Mouse (Mus musculus) liver, embryonic 11.5 days (tissue): ENCODE data around the gene Baz2a. TPM values are rescaled to one million over a fixed set of nuclear protein-coding genes. Genes with fewer than 3 reads are reported as not detected.
"Not testable (repeated sequence)": the region's sequence is repeated elsewhere in the genome, so short reads cannot be mapped to it uniquely, and the experiment has no call there.

Source experiments
- ATAC-seq: fragments of 200-750 bp; cut with Nextera tagmentation; replicated peaks from 2 replicates; pipeline ENCODE4 v1.8.0; 2017; ENCODE audit warnings: moderate number of reproducible peaks, mild to moderate bottlenecking, moderate TSS enrichment, moderate library complexity; ENCODE audit not compliant: low FRiP score
- DNase-seq: peaks from one replicate; pipeline ENCODE4 v3.0.0-alpha.2; 2017; ENCODE audit warnings: low spot score
- H3K27ac ChIP-seq: fragments of 300-500 bp; sonication (generic); 2 replicates; pipeline ENCODE4 v1.5.1; 2014; ENCODE audit warnings: mild to moderate bottlenecking, low read depth, low read length, control low read depth
- H3K27me3 ChIP-seq: fragments of 300-500 bp; sonication (generic); replicated peaks from 2 replicates; pipeline ENCODE4 v1.6.1; 2014; ENCODE audit warnings: low read length, mixed read lengths; ENCODE audit not compliant: control insufficient read depth, insufficient read depth
- H3K36me3 ChIP-seq: fragments of 300-500 bp; sonication (generic); 2 replicates; pipeline ENCODE4 v1.6.1; 2014; ENCODE audit warnings: mild to moderate bottlenecking, low read length, moderate library complexity, mixed read lengths; ENCODE audit not compliant: control insufficient read depth, insufficient read depth
- H3K4me1 ChIP-seq: fragments of 300-500 bp; sonication (generic); replicated peaks from 2 replicates; pipeline ENCODE4 v1.6.1; 2014; ENCODE audit warnings: low read length, mixed read lengths; ENCODE audit not compliant: control insufficient read depth, insufficient read depth
- H3K4me2 ChIP-seq: fragments of 300-500 bp; sonication (generic); 2 replicates; pipeline ENCODE4 v1.6.1; 2014; ENCODE audit warnings: mild to moderate bottlenecking, control low read depth, moderate library complexity
- H3K4me3 ChIP-seq: fragments of 300-500 bp; sonication (generic); 2 replicates; pipeline ENCODE4 v1.5.1; 2014; ENCODE audit warnings: low read depth, low read length, control low read depth
- H3K9ac ChIP-seq: fragments of 300-500 bp; sonication (generic); 2 replicates; pipeline ENCODE4 v1.6.1; 2014; ENCODE audit warnings: low read depth, low read length, control low read depth
- H3K9me3 ChIP-seq: fragments of 300-500 bp; sonication (generic); 2 replicates; pipeline ENCODE4 v1.6.1; 2016; ENCODE audit warnings: low read length, inconsistent platforms, mixed read lengths; ENCODE audit not compliant: control insufficient read depth
- WGBS: fragments of 180-500 bp; shearing (Covaris S2); extraction: QIAGEN DNeasy Blood & Tissue Kit; methylation state at CpG from one replicate; pipeline ENCODE4 v1.1.7; 2014; 5-methylcytosine and 5-hydroxymethylcytosine counted together
- polyA plus RNA-seq: library from polyadenylated mRNA; unstranded; fragments of >200 nt; fragmentation: Nextera tagmentation; extraction: Ambion mirVana; gene quantifications from 2 replicates; pipeline ENCODE4 v1.2.1, GENCODE M21; 2014

Baz2a gene
- polyA plus RNA-seq, 1 experiment from 2014 or later: 11.1 TPM

DNA sequence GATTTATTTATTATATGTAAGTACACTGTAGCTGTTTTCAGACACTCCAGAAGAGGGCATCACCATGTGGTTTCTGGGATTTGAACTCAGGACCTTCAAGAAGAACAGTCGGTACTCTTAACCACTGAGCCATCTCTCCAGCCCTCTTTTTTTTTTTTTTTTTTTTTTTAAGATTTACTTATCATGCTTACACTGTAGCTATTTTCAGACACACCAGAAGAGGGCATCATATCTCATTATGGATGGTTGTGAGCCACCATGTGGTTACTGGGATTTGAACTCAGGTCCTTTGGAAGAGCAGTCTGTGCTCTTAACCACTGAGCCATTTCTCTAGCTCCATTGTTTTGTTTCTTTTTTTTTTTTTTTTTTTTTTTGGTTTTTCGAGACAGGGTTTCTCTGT lies 39.2 kb upstream of the Baz2a start:
- not testable (repeated sequence) for H3K4me1 ChIP-seq, H3K9ac ChIP-seq, H3K9me3 ChIP-seq, H3K4me3 ChIP-seq, H3K4me2 ChIP-seq, H3K27me3 ChIP-seq, DNase-seq, H3K27ac ChIP-seq, ATAC-seq
- H3K36me3 ChIP-seq: peaks cover 20% of the 10 kb centered on the region
- WGBS: 89% methylated on average over 1 of the region's 2 CpGs

DNA sequence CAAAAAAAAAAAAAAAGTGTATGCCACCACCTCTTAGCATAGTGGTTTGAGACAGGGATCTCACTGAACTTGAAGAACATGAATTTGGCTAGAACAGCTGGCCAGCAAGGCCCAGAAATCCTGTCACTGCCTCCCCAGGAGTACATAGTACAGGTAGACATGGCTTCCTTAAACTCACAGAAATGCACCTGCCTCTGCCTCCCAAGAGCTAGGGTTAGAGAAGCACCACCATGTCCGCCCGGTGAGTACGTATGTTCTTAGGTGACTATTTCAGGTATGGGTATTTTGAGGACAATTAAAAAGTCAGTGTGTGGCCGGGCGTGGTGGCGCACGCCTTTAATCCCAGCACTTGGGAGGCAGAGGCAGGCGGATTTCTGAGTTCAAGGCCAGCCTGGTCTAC lies 38.4 kb upstream of the Baz2a start:
- Histone ChIP-seq H3K36me3 (peaks cover 15% of the 10 kb centered on the region), H3K4me1 (peaks cover 4% of the 10 kb centered on the region; the same call in 1 of the 2 replicates), H3K9me3 (no peaks in the 10 kb centered on the region), H3K4me2 (no peak overlapping the region), H3K27me3 (no peaks in the 10 kb centered on the region), H3K9ac (no peak overlapping the region), H3K27ac (no peak overlapping the region), H3K4me3 (no peak overlapping the region)
- 88% methylated on average over 8 of the region's 8 CpGs for WGBS
- ATAC-seq (no peak), DNase-seq (no peak)

DNA sequence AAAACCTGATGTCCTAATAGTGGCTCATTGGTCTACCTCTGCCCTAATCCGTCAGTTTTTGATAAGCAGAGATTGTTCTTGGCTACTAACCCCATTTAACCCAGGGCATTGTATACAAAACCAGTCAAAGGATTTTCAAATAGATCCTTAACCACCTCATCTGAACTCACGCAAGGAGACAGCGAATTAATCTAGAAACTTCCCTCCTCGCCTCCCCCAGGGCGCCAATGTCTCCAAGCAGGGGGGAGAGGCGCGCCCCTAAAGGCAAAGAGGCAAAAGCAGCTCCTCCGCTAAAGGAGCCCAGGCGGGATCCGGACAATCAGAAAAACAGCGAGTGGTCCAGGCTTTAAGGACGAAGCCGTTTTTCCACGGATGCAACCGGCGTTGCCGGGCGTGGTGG lies 33.2 kb upstream of the Baz2a start:
- Histone ChIP-seq H3K4me2 (peak overlapping the region; percentile 77), H3K9ac (peak overlapping the region; percentile 99), H3K4me1 (peaks cover 27% of the 10 kb centered on the region), H3K36me3 (peaks cover 3% of the 10 kb centered on the region; the same call in 1 of the 2 replicates), H3K27me3 (no peaks in the 10 kb centered on the region), H3K9me3 (no peaks in the 10 kb centered on the region), H3K27ac (peak overlapping the region; percentile 99), H3K4me3 (peak overlapping the region; percentile 99)
- no peak for DNase-seq
- ATAC-seq: peak; percentile 11; the same call in 1 of the 2 replicates
- under 1% methylated on average over 18 of the region's 18 CpGs for WGBS

DNA sequence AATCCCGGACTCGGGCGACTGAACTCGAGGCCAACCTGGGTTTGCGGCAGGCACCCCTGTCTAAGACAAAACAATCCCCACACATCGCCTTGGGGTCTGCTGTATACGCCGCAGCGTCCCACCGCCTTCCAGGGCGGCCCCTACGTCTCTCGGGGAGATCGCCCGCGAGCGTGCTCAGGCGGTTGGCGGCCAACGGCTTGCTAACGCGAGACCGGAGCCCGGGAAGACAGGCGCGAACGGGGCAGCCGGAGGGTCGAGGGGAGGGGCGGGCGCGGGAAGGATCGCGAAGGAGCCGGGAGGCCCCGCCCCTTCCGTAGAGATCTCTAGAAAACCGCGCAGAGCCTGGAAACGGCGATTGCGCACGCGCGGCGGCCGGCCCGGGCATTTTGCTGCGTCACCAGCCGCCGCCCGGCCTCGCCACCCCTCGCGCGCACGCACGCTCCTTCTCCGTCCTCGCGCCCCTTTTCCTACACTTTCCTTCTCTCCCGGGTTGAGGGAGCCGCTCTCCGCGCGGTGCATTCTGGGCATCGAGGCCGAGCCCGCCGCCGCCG lies 32.7 kb upstream of the Baz2a start, which contains the start of gene Ptges3:
Gene Ptges3 (plus strand): TSS at position 354 of the 551 bp plus-strand sequence.
- Histone ChIP-seq H3K4me2 (peak within 1 kb of the TSS; percentile 77), H3K9me3 (no peaks in the 10 kb centered on the region), H3K4me1 (peaks cover 27% of the 10 kb centered on the region), H3K27me3 (no peaks in the 10 kb centered on the region), H3K36me3 (peaks cover 4% of the 10 kb centered on the region; the same call in 1 of the 2 replicates), H3K4me3 (peak within 1 kb of the TSS; percentile 99), H3K9ac (peak within 1 kb of the TSS; percentile 99), H3K27ac (peak within 1 kb of the TSS; percentile 99)
- ATAC-seq: peak; percentile 90
- under 1% methylated on average over 68 of the region's 72 CpGs for WGBS
- peak; percentile 99 for DNase-seq

DNA sequence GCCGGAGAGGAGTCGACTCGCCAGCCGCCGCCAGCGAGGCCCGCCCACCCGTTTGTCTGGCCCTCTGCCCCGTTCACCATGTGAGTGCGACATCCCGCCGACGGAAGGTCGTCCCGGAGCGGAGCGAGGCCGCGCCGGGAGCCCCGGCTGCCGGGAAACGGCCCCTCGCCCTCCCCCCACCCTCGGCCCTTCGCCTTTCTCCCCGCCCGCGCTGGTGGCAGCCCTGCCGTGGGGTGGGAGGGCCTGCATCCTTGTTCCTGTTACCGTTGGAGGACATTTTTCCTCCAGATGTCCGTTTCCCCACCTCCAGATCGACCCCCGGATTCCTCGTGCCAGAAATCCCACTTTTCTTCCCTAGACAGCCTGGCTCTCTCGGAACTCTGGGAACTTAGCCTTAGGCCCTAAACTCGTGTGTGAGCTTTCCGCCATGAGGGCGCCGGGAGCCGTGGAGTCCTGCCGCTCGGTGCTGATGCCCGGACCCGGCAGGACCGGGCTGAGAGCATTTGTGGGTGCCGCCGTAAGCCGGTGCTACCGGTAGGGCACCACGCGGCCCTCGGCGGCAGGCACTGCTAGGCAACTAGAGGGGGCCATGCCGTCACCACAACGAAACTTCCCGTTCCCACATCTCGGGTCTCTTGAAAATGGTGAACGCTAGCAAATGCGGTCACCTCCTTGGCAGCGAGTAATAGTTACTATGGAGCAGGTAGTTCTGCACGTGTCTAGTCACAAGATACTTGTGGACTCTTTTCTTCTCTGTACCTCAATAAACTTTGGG lies 32.0 kb upstream of the Baz2a start:
- Histone ChIP-seq H3K4me3 (peak overlapping the region; percentile 99), H3K9me3 (no peaks in the 10 kb centered on the region), H3K9ac (peak overlapping the region; percentile 99), H3K36me3 (peaks cover 5% of the 10 kb centered on the region; the same call in 1 of the 2 replicates), H3K27ac (peak overlapping the region; percentile 99), H3K27me3 (no peaks in the 10 kb centered on the region), H3K4me1 (peaks cover 27% of the 10 kb centered on the region), H3K4me2 (peak overlapping the region; percentile 77)
- DNase-seq (peak; percentile 69), ATAC-seq (peak; percentile 64)
- WGBS: under 1% methylated on average over 41 of the region's 62 CpGs

DNA sequence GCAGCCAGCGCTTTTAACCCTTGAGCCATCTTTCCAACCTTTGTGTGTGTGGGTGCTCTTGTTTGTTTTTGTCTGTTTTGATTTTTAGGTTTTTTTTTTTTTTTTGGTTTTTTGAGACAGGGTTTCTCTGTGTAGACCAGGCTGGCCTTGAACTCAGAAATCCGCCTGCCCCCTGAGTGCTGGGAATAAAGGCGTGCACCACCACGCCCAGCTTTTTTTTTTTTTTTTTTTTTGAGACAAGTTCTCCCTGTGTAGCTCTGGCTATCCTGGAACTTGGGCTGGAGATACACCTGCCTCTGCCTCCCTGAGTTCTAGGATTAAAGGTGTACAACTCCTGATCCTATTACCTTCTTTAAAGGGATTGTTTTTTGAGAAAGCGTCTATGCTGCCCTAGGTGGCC lies 30.3 kb upstream of the Baz2a start:
- Histone ChIP-seq H3K27me3 (no peaks in the 10 kb centered on the region), H3K4me2 (peak overlapping the region; percentile 77), H3K9ac (peak overlapping the region; percentile 99), H3K36me3 (peaks cover 5% of the 10 kb centered on the region; the same call in 1 of the 2 replicates), H3K4me1 (peaks cover 27% of the 10 kb centered on the region), H3K4me3 (peak overlapping the region; percentile 99), H3K27ac (no peak overlapping the region), H3K9me3 (no peaks in the 10 kb centered on the region)
- ATAC-seq: no peak
- DNase-seq: no peak
- 60% methylated on average over 5 of the region's 5 CpGs for WGBS

DNA sequence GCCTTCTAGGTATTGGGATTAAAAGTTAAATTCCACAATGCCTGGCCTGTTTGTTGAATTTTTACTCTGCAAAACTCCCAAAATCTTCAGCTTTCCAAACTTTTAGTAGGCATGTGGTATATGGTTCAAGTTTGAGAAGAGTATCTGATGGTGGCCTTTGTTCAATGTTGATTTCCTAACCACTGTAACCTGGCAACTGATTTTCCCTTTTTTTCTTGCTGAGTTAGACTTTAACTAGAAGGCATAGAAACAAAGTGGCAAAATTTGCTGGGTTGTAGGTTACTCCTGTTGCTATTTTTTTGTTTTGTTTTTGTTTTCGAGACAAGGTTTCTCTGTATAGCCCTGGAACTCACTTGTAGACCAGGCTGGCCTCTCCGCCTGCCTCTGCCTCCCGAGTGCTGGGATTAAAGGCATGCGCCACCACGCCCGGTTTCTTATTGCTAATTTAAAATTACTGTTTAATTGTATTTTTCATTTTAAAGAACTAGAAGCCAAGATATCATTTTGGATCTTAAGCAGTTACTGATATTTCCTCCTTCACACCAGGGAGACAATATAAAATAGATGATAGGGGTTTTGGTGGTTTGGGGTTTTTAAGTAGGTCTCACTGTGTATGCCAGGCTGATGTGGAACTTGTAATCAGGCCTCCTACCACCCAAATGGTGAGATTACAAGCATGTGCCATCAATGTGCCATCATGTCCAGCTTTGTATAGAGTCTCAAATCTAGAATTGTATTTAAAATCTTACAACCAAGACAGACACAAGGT lies 29.0 kb upstream of the Baz2a start:
- peak overlapping the region; percentile 22; the same call in 1 of the 2 replicates for H3K4me3 ChIP-seq
- H3K9me3 ChIP-seq: no peaks in the 10 kb centered on the region
- H3K4me1 ChIP-seq: peaks cover 27% of the 10 kb centered on the region
- DNase-seq (no peak), ATAC-seq (no peak)
- peaks cover 5% of the 10 kb centered on the region; the same call in 1 of the 2 replicates for H3K36me3 ChIP-seq
- 91% methylated on average over 6 of the region's 6 CpGs for WGBS
- H3K9ac ChIP-seq: no peak overlapping the region
- no peak overlapping the region for H3K27ac ChIP-seq
- peak overlapping the region; percentile 77 for H3K4me2 ChIP-seq
- H3K27me3 ChIP-seq: no peaks in the 10 kb centered on the region

DNA sequence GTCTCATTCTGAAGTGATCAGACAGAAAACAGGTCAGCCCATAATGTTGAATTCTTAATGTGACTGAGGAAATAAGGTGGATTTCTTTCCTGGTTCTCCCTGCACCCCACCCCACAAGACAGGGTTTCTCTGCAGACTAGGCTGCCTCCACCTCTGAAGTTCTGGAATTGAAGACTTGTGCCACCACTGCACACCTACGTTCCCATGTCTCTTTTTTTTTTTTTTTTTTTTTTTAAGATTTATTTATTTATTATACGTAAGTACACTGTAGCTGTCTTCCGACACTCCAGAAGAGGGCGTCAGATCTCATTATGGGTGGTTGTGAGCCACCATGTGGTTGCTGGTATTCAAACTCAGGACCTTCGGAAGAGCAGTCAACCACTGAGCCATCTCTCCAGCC lies 25.3 kb upstream of the Baz2a start:
- peaks cover 29% of the 10 kb centered on the region for H3K36me3 ChIP-seq
- no peak overlapping the region for H3K27ac ChIP-seq
- H3K4me1 ChIP-seq: peaks cover 18% of the 10 kb centered on the region
- 81% methylated on average over 5 of the region's 5 CpGs for whole genome bisulfite sequencing
- no peaks in the 10 kb centered on the region for H3K9me3 ChIP-seq
- no peak for ATAC-seq
- no peak overlapping the region for H3K4me3 ChIP-seq
- H3K4me2 ChIP-seq: no peak overlapping the region
- no peak overlapping the region for H3K9ac ChIP-seq
- no peaks in the 10 kb centered on the region for H3K27me3 ChIP-seq
- DNase-seq: no peak
